Mouse (Mus musculus): Measurements from ENCODE around the gene Tmem164. TPM values are rescaled to one million over a fixed set of nuclear protein-coding genes. Genes with fewer than 3 reads are reported as not detected.
A peak's percentile ranks its signal among the peaks of the same experiment; 100 is the strongest.

Tmem164 gene
- total and polyA plus RNA-seq, 3 experiments, result 14.3 to 27.2 (median 16.3) TPM

- TF ChIP-seq POLR2A (IDR thresholded peaks at IDR 0.05; ENCODE audit: insufficient read depth, low read depth, low read length), result no peak
- no peak for TF ChIP-seq EP300 (IDR thresholded peaks at IDR 0.05; ENCODE audit: insufficient read depth, low read depth, low read length)
- TF ChIP-seq CTCF (IDR thresholded peaks at IDR 0.05), result no peak
- 61% methylated on average over 3 of the region's 3 CpGs for whole genome bisulfite sequencing
- DNase-seq, result no peak
- Histone ChIP-seq H3K9ac (ENCODE audit: low read depth, low read length) (no peak overlapping the region), H3K36me3 (ENCODE audit: control insufficient read depth, insufficient read depth, low read length) (peaks cover 8% of the 10 kb centered on the region; the same call in 1 of the 2 replicates), H3K27me3 (ENCODE audit: control insufficient read depth, insufficient read depth, low read length) (no peaks in the 10 kb centered on the region), H3K4me1 (ENCODE audit: control insufficient read depth, insufficient read depth, low read length) (peaks cover 12% of the 10 kb centered on the region), H3K27ac (peak overlapping the region; percentile 58), H3K4me3 (no peak overlapping the region), H3K79me2 (replicated peaks; ENCODE audit: control insufficient read depth, insufficient read depth, low read length) (no peaks in the 10 kb centered on the region)
- intact Hi-C loops (cut with DNase I), result loop anchor here (5.0 kb wide), 1 partner anchor 135 kb away; the partner anchor contains the start of gene Ammecr1
These were observed 151.0 kb downstream of the Tmem164 start for GRCm38 (mm10) chrX:142832221-142832620.

GRCm38 (mm10) chrX:142833164-142833796 is 152.1 kb downstream of the Tmem164 start:
- DNase-seq, result peak in 1 of 2 experiments; percentile 66
- TF ChIP-seq POLR2A (IDR thresholded peaks at IDR 0.05; ENCODE audit: insufficient read depth, low read depth, low read length) (0 out of 2 replicates have a peak, but pooled peaks have one; percentile 5), CTCF (IDR thresholded peaks at IDR 0.05) (no peak), EP300 (IDR thresholded peaks at IDR 0.05; ENCODE audit: insufficient read depth, low read depth, low read length) (peak; percentile 92)
- Histone ChIP-seq H3K27ac (peak overlapping the region; percentile 58), H3K27me3 (ENCODE audit: control insufficient read depth, insufficient read depth, low read length) (no peaks in the 10 kb centered on the region), H3K9ac (ENCODE audit: low read depth, low read length) (no peak overlapping the region), H3K79me2 (replicated peaks; ENCODE audit: control insufficient read depth, insufficient read depth, low read length) (no peaks in the 10 kb centered on the region), H3K4me3 (no peak overlapping the region), H3K36me3 (ENCODE audit: control insufficient read depth, insufficient read depth, low read length) (peaks cover 8% of the 10 kb centered on the region; the same call in 1 of the 2 replicates), H3K4me1 (ENCODE audit: control insufficient read depth, insufficient read depth, low read length) (peaks cover 14% of the 10 kb centered on the region)
- intact Hi-C loops (cut with DNase I), result loop anchor here (5.0 kb wide), 1 partner anchor 134 kb away; the partner anchor contains the start of gene Ammecr1
- 54% methylated on average over 13 of the region's 13 CpGs for WGBS

- H3K79me2 ChIP-seq (replicated peaks; ENCODE audit: control insufficient read depth, insufficient read depth, low read length), result no peaks in the 10 kb centered on the region
- no peaks in the 10 kb centered on the region for H3K27me3 ChIP-seq (ENCODE audit: control insufficient read depth, insufficient read depth, low read length)
- peak in 1 of 2 experiments; percentile 32 for DNase-seq
- no peak overlapping the region for H3K4me3 ChIP-seq
- 65% methylated on average over 6 of the region's 6 CpGs for WGBS
- TF ChIP-seq EP300 (IDR thresholded peaks at IDR 0.05; ENCODE audit: insufficient read depth, low read depth, low read length) (0 out of 2 replicates have a peak, but pooled peaks have one; percentile 12), CTCF (IDR thresholded peaks at IDR 0.05) (no peak)
- H3K4me1 ChIP-seq (ENCODE audit: control insufficient read depth, insufficient read depth, low read length), result peaks cover 16% of the 10 kb centered on the region
- intact Hi-C loops (cut with DNase I), result loop anchor here (5.0 kb wide), 2 partner anchors 87 to 132 kb away; partner anchors contain the start of gene Ammecr1
- H3K36me3 ChIP-seq (ENCODE audit: control insufficient read depth, insufficient read depth, low read length), result peaks cover 8% of the 10 kb centered on the region; the same call in 1 of the 2 replicates
- H3K27ac ChIP-seq, result peak overlapping the region; percentile 55
- peak overlapping the region; percentile 8; the same call in 1 of the 2 replicates for H3K9ac ChIP-seq (ENCODE audit: low read depth, low read length)
These were observed 153.6 kb downstream of the Tmem164 start for GRCm38 (mm10) chrX:142834807-142835206.

- DNase-seq, result no peak
- 80% methylated on average over 7 of the region's 7 CpGs for WGBS
These were observed 155.2 kb downstream of the Tmem164 start for GRCm38 (mm10) chrX:142836399-142836798.

GRCm38 (mm10) chrX:142837316-142837715 is 156.1 kb downstream of the Tmem164 start:
- no peak overlapping the region for H3K9ac ChIP-seq (ENCODE audit: low read depth, low read length)
- H3K27ac ChIP-seq, result no peak overlapping the region
- no peak overlapping the region for H3K4me3 ChIP-seq
- peaks cover 16% of the 10 kb centered on the region for H3K4me1 ChIP-seq (ENCODE audit: control insufficient read depth, insufficient read depth, low read length)
- TF ChIP-seq EP300 (IDR thresholded peaks at IDR 0.05; ENCODE audit: insufficient read depth, low read depth, low read length), result no peak
- TF ChIP-seq CTCF (IDR thresholded peaks at IDR 0.05), result no peak
- no peak for TF ChIP-seq POLR2A (IDR thresholded peaks at IDR 0.05; ENCODE audit: insufficient read depth, low read depth, low read length)
- 45% methylated on average over 3 of the region's 3 CpGs for WGBS
- no peak for DNase-seq
- intact Hi-C loops (cut with DNase I), result loop anchor here (5.0 kb wide), 1 partner anchor 85 kb away; no protein-coding TSS in a partner anchor
- H3K36me3 ChIP-seq (ENCODE audit: control insufficient read depth, insufficient read depth, low read length), result peaks cover 8% of the 10 kb centered on the region; the same call in 1 of the 2 replicates
- no peaks in the 10 kb centered on the region for H3K27me3 ChIP-seq (ENCODE audit: control insufficient read depth, insufficient read depth, low read length)
- H3K79me2 ChIP-seq (replicated peaks; ENCODE audit: control insufficient read depth, insufficient read depth, low read length), result no peaks in the 10 kb centered on the region

More at GRCm38 (mm10) chrX:142836399-142836798, 155.2 kb downstream of the Tmem164 start:
- Histone ChIP-seq H3K27me3 (ENCODE audit: control insufficient read depth, insufficient read depth, low read length) (no peaks in the 10 kb centered on the region), H3K4me1 (ENCODE audit: control insufficient read depth, insufficient read depth, low read length) (peaks cover 15% of the 10 kb centered on the region), H3K27ac (no peak overlapping the region), H3K36me3 (ENCODE audit: control insufficient read depth, insufficient read depth, low read length) (peaks cover 8% of the 10 kb centered on the region; the same call in 1 of the 2 replicates), H3K4me3 (no peak overlapping the region), H3K79me2 (replicated peaks; ENCODE audit: control insufficient read depth, insufficient read depth, low read length) (no peaks in the 10 kb centered on the region), H3K9ac (ENCODE audit: low read depth, low read length) (no peak overlapping the region)
- intact Hi-C loops (cut with DNase I), result loop anchor here (5.0 kb wide), 1 partner anchor 86 kb away; no protein-coding TSS in a partner anchor
- TF ChIP-seq POLR2A (IDR thresholded peaks at IDR 0.05; ENCODE audit: insufficient read depth, low read depth, low read length), result no peak
- no peak for TF ChIP-seq CTCF (IDR thresholded peaks at IDR 0.05)
- TF ChIP-seq EP300 (IDR thresholded peaks at IDR 0.05; ENCODE audit: insufficient read depth, low read depth, low read length), result no peak

- H3K4me3 ChIP-seq, result no peak overlapping the region
- peaks cover 3% of the 10 kb centered on the region; the same call in 1 of the 2 replicates for H3K36me3 ChIP-seq (ENCODE audit: control insufficient read depth, insufficient read depth, low read length)
- no peaks in the 10 kb centered on the region for H3K79me2 ChIP-seq (replicated peaks; ENCODE audit: control insufficient read depth, insufficient read depth, low read length)
- 43% methylated on average over 2 of the region's 2 CpGs for whole genome bisulfite sequencing
- H3K9ac ChIP-seq (ENCODE audit: low read depth, low read length), result no peak overlapping the region
- intact Hi-C loops (cut with DNase I), result loop anchor here (5.0 kb wide), 1 partner anchor 83 kb away; no protein-coding TSS in a partner anchor
- no peak for DNase-seq
- H3K4me1 ChIP-seq (ENCODE audit: control insufficient read depth, insufficient read depth, low read length), result peaks cover 10% of the 10 kb centered on the region
- no peak overlapping the region for H3K27ac ChIP-seq
- H3K27me3 ChIP-seq (ENCODE audit: control insufficient read depth, insufficient read depth, low read length), result no peaks in the 10 kb centered on the region
- TF ChIP-seq EP300 (IDR thresholded peaks at IDR 0.05; ENCODE audit: insufficient read depth, low read depth, low read length) (no peak), POLR2A (IDR thresholded peaks at IDR 0.05; ENCODE audit: insufficient read depth, low read depth, low read length) (no peak), CTCF (IDR thresholded peaks at IDR 0.05) (no peak)
These were observed 157.6 kb downstream of the Tmem164 start for GRCm38 (mm10) chrX:142838841-142839240.
